Mouse (Mus musculus) limb, embryonic 14.5 days (tissue): ENCODE data around the gene Mms19. TPM values are rescaled to one million over a fixed set of nuclear protein-coding genes. Genes with fewer than 3 reads are reported as not detected.

ENCODE experiments used
- ATAC-seq: fragments of 200-750 bp; cut with Nextera tagmentation; 2 replicates; pipeline ENCODE4 v1.8.0; 2017; ENCODE audit warnings: low read depth, moderate number of reproducible peaks, moderate TSS enrichment; ENCODE audit not compliant: low FRiP score
- DNase-seq: peaks from one replicate; pipeline ENCODE4 v3.0.0-alpha.2; 2015; ENCODE audit warnings: low spot score
- H3K27ac ChIP-seq: fragments of 300-500 bp; sonication (generic); replicated peaks from 2 replicates; pipeline ENCODE4 v1.5.1; 2014; ENCODE audit warnings: low read depth, mild to moderate bottlenecking, low read length, moderate library complexity, mixed read lengths
- H3K27me3 ChIP-seq: fragments of 300-500 bp; sonication (generic); 2 replicates; pipeline ENCODE4 v1.6.1; 2014; ENCODE audit warnings: low read length, mixed read lengths; ENCODE audit not compliant: control insufficient read depth, insufficient read depth
- H3K36me3 ChIP-seq: fragments of 300-500 bp; sonication (generic); 2 replicates; pipeline ENCODE4 v1.6.1; 2014; ENCODE audit warnings: mild to moderate bottlenecking, low read length, moderate library complexity, mixed read lengths; ENCODE audit not compliant: control insufficient read depth, insufficient read depth
- H3K4me1 ChIP-seq: fragments of 300-500 bp; sonication (generic); 2 replicates; pipeline ENCODE4 v1.6.1; 2014; ENCODE audit warnings: antibody characterized with exemption, low read length, mixed read lengths; ENCODE audit not compliant: control insufficient read depth, insufficient read depth
- H3K4me2 ChIP-seq: fragments of 300-500 bp; sonication (generic); replicated peaks from 2 replicates; pipeline ENCODE4 v1.6.1; 2014; ENCODE audit warnings: low read depth, mild to moderate bottlenecking, low read length, moderate library complexity; ENCODE audit not compliant: severe bottlenecking
- H3K4me3 ChIP-seq: fragments of 300-500 bp; sonication (generic); replicated peaks from 2 replicates; pipeline ENCODE4 v1.5.1; 2014; ENCODE audit warnings: low read length
- H3K9ac ChIP-seq: fragments of 300-500 bp; sonication (generic); 2 replicates; pipeline ENCODE4 v1.6.1; 2014; ENCODE audit warnings: mild to moderate bottlenecking, low read depth, low read length, moderate library complexity; ENCODE audit not compliant: severe bottlenecking
- H3K9me3 ChIP-seq: fragments of 300-500 bp; sonication (generic); 2 replicates; pipeline ENCODE4 v1.6.1; 2016; ENCODE audit warnings: low read length; ENCODE audit not compliant: control insufficient read depth
- POLR2A ChIP-seq: fragments of 200-500 bp; IDR thresholded peaks from 2 replicates; pipeline ENCODE4 v1.8.0; 2012; ENCODE audit warnings: inconsistent platforms, mild to moderate bottlenecking, moderate library complexity, borderline replicate concordance; ENCODE audit not compliant: insufficient read depth, insufficient read length; ENCODE audit errors: extremely low read depth
- WGBS: fragments of 180-500 bp; shearing (Covaris S2); extraction: QIAGEN DNeasy Blood & Tissue Kit; methylation state at CpG from one replicate; pipeline ENCODE4 v1.1.7; 2014; 5-methylcytosine and 5-hydroxymethylcytosine counted together
- polyA plus RNA-seq, 2 experiments: library from polyadenylated mRNA; depleted of rRNA in 1 of 2; stranded (reverse) in 1 of 2; unstranded in 1 of 2; fragments of >200 nt; fragmentation: Nextera tagmentation in 1 of 2; extraction: Ambion mirVana in 1 of 2; gene quantifications; 2 replicates each; pipeline versions ENCODE4 v1.2.1 to v1.2.3; 2012 to 2014

The Mms19 gene
- polyA plus RNA-seq, 2 experiments, result 30.0 to 83.7 TPM

DNA sequence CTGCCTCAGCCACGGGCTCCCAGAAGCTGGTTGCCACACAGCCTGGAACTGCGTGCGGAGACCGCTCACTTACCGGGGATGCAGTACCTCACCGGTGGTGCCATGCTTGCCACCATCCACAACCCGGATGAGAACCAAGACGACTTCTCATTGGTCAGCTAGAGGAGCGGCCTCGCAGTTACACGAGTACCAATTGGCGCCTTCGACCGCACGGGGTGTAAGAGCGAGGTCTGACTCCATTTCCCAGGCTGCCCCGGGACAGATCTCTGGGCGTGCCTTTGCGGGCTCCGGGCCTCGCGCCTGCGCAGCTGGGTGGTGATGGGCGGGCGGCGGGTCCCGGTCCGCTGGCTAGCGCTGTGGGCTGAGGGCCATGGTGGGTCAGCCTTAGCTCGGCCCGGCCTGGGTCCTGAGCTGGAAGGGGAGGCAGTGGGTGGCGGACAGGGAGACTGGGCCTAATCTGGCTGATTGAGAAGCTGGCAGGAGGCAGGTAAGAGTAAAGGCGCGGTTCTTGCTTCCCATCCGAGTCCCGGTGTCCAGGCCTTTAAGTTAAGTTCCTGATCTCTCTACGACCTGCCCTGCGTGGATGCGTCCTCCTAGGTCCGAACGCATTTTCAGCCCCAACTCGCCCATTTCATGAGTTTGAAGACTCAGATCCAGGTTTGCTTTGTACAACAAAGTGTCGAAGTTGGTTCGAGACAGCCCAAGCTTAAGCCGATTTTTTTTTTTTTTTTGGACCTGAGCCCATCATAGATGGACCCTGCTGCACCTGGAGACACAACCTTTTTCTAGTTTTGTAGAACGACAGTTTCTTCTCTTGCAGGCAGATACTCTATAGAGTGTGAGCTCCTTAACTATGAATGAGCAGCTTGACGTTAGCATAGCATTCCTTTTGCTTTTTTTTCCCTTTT lies 47.5 kb downstream of the Mms19 start, which contains the start of the genes Exosc1 and Zdhhc16:
Gene Exosc1 (minus strand): TSS at position 245 of the 908 bp plus-strand sequence.
Gene Zdhhc16 (plus strand): TSS at position 302 of the 908 bp plus-strand sequence.
- Histone ChIP-seq H3K4me2 (peak within 1 kb of the TSS; percentile 81), H3K27ac (peak within 1 kb of the TSS; percentile 20; the same call in 1 of the 2 replicates), H3K9me3 (no peaks in the 10 kb centered on the region), H3K9ac (peak within 1 kb of the TSS; percentile 83), H3K4me3 (peak within 1 kb of the TSS; percentile 71), H3K27me3 (no peaks in the 10 kb centered on the region), H3K36me3 (peaks cover 31% of the 10 kb centered on the region), H3K4me1 (peaks cover 11% of the 10 kb centered on the region; the same call in 1 of the 2 replicates)
- TF ChIP-seq POLR2A, result peak; percentile 68; the same call in 1 of the 2 replicates
- ATAC-seq (peak; percentile 100), DNase-seq (peak; percentile 97)
- under 1% methylated on average over 45 of the region's 47 CpGs for WGBS

DNA sequence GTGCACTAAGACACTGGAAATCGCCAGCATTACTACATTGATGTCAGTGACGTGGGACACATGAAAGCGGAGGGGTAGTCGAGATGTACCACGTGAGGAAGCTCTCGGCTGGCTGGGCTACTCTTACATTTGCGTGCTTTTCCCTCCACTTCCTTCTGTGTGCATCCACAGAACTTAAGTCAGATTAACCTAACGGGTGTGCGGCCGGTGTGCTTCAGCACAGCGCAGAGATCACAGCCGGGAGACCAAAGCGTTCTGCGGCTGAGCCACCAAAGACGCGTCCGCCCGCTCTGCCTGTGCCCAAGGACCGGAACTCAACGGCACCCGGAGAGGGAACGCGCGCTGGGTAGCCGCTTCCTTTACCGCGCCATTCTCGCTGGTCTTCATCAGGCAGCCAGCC lies 48.3 kb downstream of the Mms19 start:
- peak overlapping the region; percentile 81 for H3K4me2 ChIP-seq
- TF ChIP-seq POLR2A, result no peak
- H3K27ac ChIP-seq, result peak overlapping the region; percentile 20; the same call in 1 of the 2 replicates
- H3K36me3 ChIP-seq, result peaks cover 31% of the 10 kb centered on the region
- peak overlapping the region; percentile 68 for H3K9ac ChIP-seq
- 1% methylated on average over 28 of the region's 28 CpGs for WGBS
- DNase-seq (no peak), ATAC-seq (no peak)
- peak overlapping the region; percentile 71 for H3K4me3 ChIP-seq
- H3K27me3 ChIP-seq, result no peaks in the 10 kb centered on the region
- no peaks in the 10 kb centered on the region for H3K9me3 ChIP-seq
- peaks cover 11% of the 10 kb centered on the region; the same call in 1 of the 2 replicates for H3K4me1 ChIP-seq

GRCm38 (mm10) chr19:41920412-41921067 lies 60.4 kb downstream of the Mms19 start:
- DNase-seq (no peak), ATAC-seq (no peak)
- H3K4me3 ChIP-seq, result no peak overlapping the region
- H3K36me3 ChIP-seq, result peaks cover 62% of the 10 kb centered on the region
- WGBS, result 74% methylated on average over 5 of the region's 5 CpGs
- no peaks in the 10 kb centered on the region for H3K27me3 ChIP-seq
- no peak for TF ChIP-seq POLR2A
- no peak overlapping the region for H3K4me2 ChIP-seq
- no peak overlapping the region for H3K9ac ChIP-seq
- H3K9me3 ChIP-seq, result no peaks in the 10 kb centered on the region
- H3K27ac ChIP-seq, result no peak overlapping the region
- H3K4me1 ChIP-seq, result no peaks in the 10 kb centered on the region

DNA sequence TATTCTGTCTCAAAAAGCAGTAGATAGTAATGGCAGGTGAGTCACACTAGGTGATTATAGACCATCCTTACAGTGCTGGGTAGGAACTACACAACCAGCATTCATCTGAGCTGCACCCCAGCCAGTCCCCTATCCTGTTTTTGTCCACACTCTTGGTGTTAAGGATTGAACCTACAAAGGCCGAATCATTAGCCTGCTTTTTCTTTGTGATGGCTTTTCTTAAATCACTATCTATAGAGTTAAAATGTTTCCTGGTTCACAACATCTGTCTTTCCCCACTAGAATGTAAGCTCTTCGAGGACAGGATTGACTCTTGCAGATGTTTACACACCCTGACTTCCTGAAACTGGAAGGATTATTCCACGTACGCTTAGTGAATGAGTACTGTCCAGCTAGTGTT lies 61.5 kb downstream of the Mms19 start:
- Histone ChIP-seq H3K4me3 (no peak overlapping the region), H3K36me3 (peaks cover 67% of the 10 kb centered on the region), H3K9me3 (no peaks in the 10 kb centered on the region), H3K27ac (no peak overlapping the region), H3K4me1 (peaks cover 6% of the 10 kb centered on the region; the same call in 1 of the 2 replicates), H3K9ac (no peak overlapping the region), H3K4me2 (no peak overlapping the region), H3K27me3 (no peaks in the 10 kb centered on the region)
- ATAC-seq (no peak), DNase-seq (no peak)
- WGBS, result 85% methylated on average over 4 of the region's 4 CpGs
- TF ChIP-seq POLR2A, result no peak

- no peak overlapping the region for H3K27ac ChIP-seq
- no peak overlapping the region for H3K4me3 ChIP-seq
- H3K9me3 ChIP-seq, result no peaks in the 10 kb centered on the region
- peaks cover 20% of the 10 kb centered on the region for H3K4me1 ChIP-seq
- TF ChIP-seq POLR2A, result no peak
- H3K36me3 ChIP-seq, result peaks cover 53% of the 10 kb centered on the region
- no peak for DNase-seq
- 91% methylated on average over 4 of the region's 4 CpGs for WGBS
- no peak overlapping the region for H3K4me2 ChIP-seq
- no peaks in the 10 kb centered on the region for H3K27me3 ChIP-seq
- ATAC-seq, result no peak
- H3K9ac ChIP-seq, result no peak overlapping the region
Measured at GRCm38 (mm10) chr19:41916853-41917252, 64.1 kb downstream of the Mms19 start.
